Mouse (Mus musculus): ENCODE results near the gene Mat2a.

DNA sequence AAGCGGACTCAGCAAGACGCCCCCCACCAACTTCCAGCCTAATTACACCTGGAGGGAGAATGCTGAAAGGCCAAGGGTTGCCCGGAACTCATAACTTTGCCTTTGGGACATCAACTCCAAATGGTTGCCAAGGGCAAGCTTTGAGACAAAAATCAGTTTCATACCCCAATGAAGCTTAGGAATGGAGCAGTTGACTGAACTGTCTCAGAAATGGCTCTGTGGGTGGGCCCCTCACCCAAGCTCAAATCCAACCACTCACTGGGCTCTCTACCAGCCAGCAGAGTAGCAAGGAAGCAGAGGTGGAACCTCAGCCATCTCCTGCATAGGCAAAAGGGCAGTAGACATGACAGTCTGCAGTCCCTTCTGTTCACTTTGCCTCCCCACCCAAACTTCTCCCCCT, 51.5 kb downstream of the Mat2a start:
- TF ChIP-seq CTCF (IDR thresholded peaks at IDR 0.05; ENCODE audit: borderline replicate concordance, extremely low read depth, insufficient read depth, insufficient read length): no peak
- no peak for TF ChIP-seq POLR2A (IDR thresholded peaks at IDR 0.05; ENCODE audit: borderline replicate concordance, extremely low read depth, insufficient read depth, insufficient read length, poor library complexity, severe bottlenecking)

Data from brain, embryonic 14.5 days (tissue).